Mouse (Mus musculus) kidney, adult 2 months (tissue): Measurements from ENCODE around the gene Tenm3. TPM values are rescaled to one million over a fixed set of nuclear protein-coding genes. Genes with fewer than 3 reads are reported as not detected.

Experiments used
- DNase-seq: peaks from one replicate; pipeline ENCODE4 v3.0.0; 2021
- H3K27ac ChIP-seq: fragments of 200-500 bp; 2 replicates; pipeline ENCODE4 v1.5.1; 2012; ENCODE audit warnings: low read depth, low read length, control low read depth, inconsistent platforms; ENCODE audit not compliant: insufficient read depth
- H3K27me3 ChIP-seq: fragments of 200-500 bp; replicated peaks from 2 replicates; pipeline ENCODE4 v1.6.1; 2012; ENCODE audit warnings: mild to moderate bottlenecking, moderate library complexity, low read length, inconsistent platforms; ENCODE audit not compliant: control insufficient read depth, insufficient read depth
- H3K36me3 ChIP-seq: fragments of 200-500 bp; 2 replicates; pipeline ENCODE4 v1.6.1; 2012; ENCODE audit warnings: mild to moderate bottlenecking, moderate library complexity, low read length, inconsistent platforms; ENCODE audit not compliant: control insufficient read depth, insufficient read depth
- H3K4me1 ChIP-seq: fragments of 200-500 bp; 2 replicates; pipeline ENCODE4 v1.6.1; 2011; ENCODE audit warnings: low read length; ENCODE audit not compliant: control insufficient read depth, insufficient read depth
- H3K4me3 ChIP-seq: fragments of 200-500 bp; 2 replicates; pipeline ENCODE4 v1.5.1; 2011; ENCODE audit warnings: mild to moderate bottlenecking, low read depth, low read length, control low read depth; ENCODE audit not compliant: insufficient read depth
- CTCF ChIP-seq: fragments of 200-500 bp; conservative IDR thresholded peaks from 2 replicates; pipeline ENCODE4 v1.5.1; 2011; ENCODE audit warnings: low read depth, mild to moderate bottlenecking, control low read depth, low read length, moderate library complexity, mixed read lengths; ENCODE audit not compliant: insufficient read depth, insufficient read length
- POLR2A ChIP-seq: fragments of 200-500 bp; IDR thresholded peaks from one replicate; pipeline ENCODE4 v1.6.1; 2011; ENCODE audit warnings: low read depth, low read length, control low read depth
- WGBS: fragments of 180-500 bp; shearing (Covaris S2); methylation state at CpG from one replicate; pipeline ENCODE4 v1.1.7; 2018; 5-methylcytosine and 5-hydroxymethylcytosine counted together
- polyA plus RNA-seq: library from polyadenylated mRNA; depleted of rRNA; stranded (reverse); fragments of >200 nt; gene quantifications from 2 replicates; pipeline ENCODE4 v1.2.3, GENCODE M21; 2012

The Tenm3 gene
- polyA plus RNA-seq, 1 experiment, result 2.0 TPM

- no peak overlapping the region for H3K4me3 ChIP-seq
- H3K36me3 ChIP-seq, result no peaks in the 10 kb centered on the region
- TF ChIP-seq POLR2A (no peak), CTCF (no peak)
- 88% methylated on average over 9 of the region's 9 CpGs for WGBS
- H3K27ac ChIP-seq, result no peak overlapping the region
- no peaks in the 10 kb centered on the region; the same call in 1 of the 2 replicates for H3K27me3 ChIP-seq
- H3K4me1 ChIP-seq, result no peaks in the 10 kb centered on the region
- DNase-seq, result no peak
These were observed 60.4 kb downstream of the Tenm3 start for GRCm38 (mm10) chr8:48783308-48783707.

- TF ChIP-seq POLR2A (no peak), CTCF (no peak)
- no peaks in the 10 kb centered on the region; the same call in 1 of the 2 replicates for H3K27me3 ChIP-seq
- H3K27ac ChIP-seq, result no peak overlapping the region
- WGBS, result 71% methylated on average over 6 of the region's 6 CpGs
- no peak for DNase-seq
- no peak overlapping the region for H3K4me3 ChIP-seq
- H3K4me1 ChIP-seq, result no peaks in the 10 kb centered on the region
- H3K36me3 ChIP-seq, result no peaks in the 10 kb centered on the region
These were observed 63.1 kb downstream of the Tenm3 start for GRCm38 (mm10) chr8:48780628-48781027.

- 58% methylated on average over 4 of the region's 4 CpGs for WGBS
- no peak for TF ChIP-seq CTCF
- TF ChIP-seq POLR2A, result no peak
- no peaks in the 10 kb centered on the region for H3K36me3 ChIP-seq
- no peak overlapping the region for H3K4me3 ChIP-seq
- H3K27me3 ChIP-seq, result no peaks in the 10 kb centered on the region
- no peak for DNase-seq
- no peaks in the 10 kb centered on the region for H3K4me1 ChIP-seq
- H3K27ac ChIP-seq, result no peak overlapping the region
These were observed 64.6 kb downstream of the Tenm3 start for GRCm38 (mm10) chr8:48779194-48779593.

GRCm38 (mm10) chr8:48776081-48776480 is 67.7 kb downstream of the Tenm3 start:
- DNase-seq, result no peak
- H3K36me3 ChIP-seq, result no peaks in the 10 kb centered on the region
- no peak overlapping the region for H3K27ac ChIP-seq
- H3K4me1 ChIP-seq, result no peaks in the 10 kb centered on the region
- WGBS, result 60% methylated on average over 9 of the region's 9 CpGs
- no peak overlapping the region for H3K4me3 ChIP-seq
- TF ChIP-seq CTCF, result no peak
- TF ChIP-seq POLR2A, result no peak
- no peaks in the 10 kb centered on the region for H3K27me3 ChIP-seq

GRCm38 (mm10) chr8:48775531-48776037 is 68.2 kb downstream of the Tenm3 start:
- Histone ChIP-seq H3K4me3 (no peak overlapping the region), H3K4me1 (no peaks in the 10 kb centered on the region), H3K27me3 (no peaks in the 10 kb centered on the region), H3K36me3 (no peaks in the 10 kb centered on the region), H3K27ac (no peak overlapping the region)
- WGBS, result 22% methylated on average over 9 of the region's 9 CpGs
- no peak for DNase-seq
- TF ChIP-seq POLR2A (no peak), CTCF (no peak)

GRCm38 (mm10) chr8:48774837-48775236 is 68.9 kb downstream of the Tenm3 start:
- H3K36me3 ChIP-seq, result no peaks in the 10 kb centered on the region
- TF ChIP-seq CTCF (no peak), POLR2A (no peak)
- H3K4me3 ChIP-seq, result no peak overlapping the region
- WGBS, result 64% methylated on average over 4 of the region's 4 CpGs
- H3K4me1 ChIP-seq, result no peaks in the 10 kb centered on the region
- no peak for DNase-seq
- H3K27ac ChIP-seq, result no peak overlapping the region
- no peaks in the 10 kb centered on the region for H3K27me3 ChIP-seq

- Histone ChIP-seq H3K27ac (no peak overlapping the region), H3K4me1 (no peaks in the 10 kb centered on the region), H3K36me3 (no peaks in the 10 kb centered on the region), H3K4me3 (no peak overlapping the region), H3K27me3 (no peaks in the 10 kb centered on the region; the same call in 1 of the 2 replicates)
- no peak for TF ChIP-seq CTCF
- no peak for TF ChIP-seq POLR2A
- WGBS, result 66% methylated on average over 16 of the region's 16 CpGs
- DNase-seq, result no peak
These were observed 77.1 kb downstream of the Tenm3 start for GRCm38 (mm10) chr8:48766545-48767234.
